Mouse (Mus musculus): ENCODE data around the gene Sesn3. TPM values are rescaled to one million over a fixed set of nuclear protein-coding genes. Genes with fewer than 3 reads are reported as not detected.

The Sesn3 gene
- polyA plus RNA-seq, 1 experiment from 2014 or later = 16.3 TPM

Other genes with a start within 250 kb of the Sesn3 start
- gene Endod1, start 106.4 kb downstream of the Sesn3 start, polyA plus RNA-seq (2015; fragmentation: Nextera tagmentation; extraction: Ambion mirVana) = 26.3 and 26.7 TPM in 2 replicates
- 0.23 and 0.35 TPM in 2 replicates for gene Kdm4d, start 225.4 kb downstream of the Sesn3 start, polyA plus RNA-seq (2015; fragmentation: Nextera tagmentation; extraction: Ambion mirVana)
- gene Cwc15, start 225.6 kb downstream of the Sesn3 start, polyA plus RNA-seq (2015; fragmentation: Nextera tagmentation; extraction: Ambion mirVana) = 132 and 154 TPM in 2 replicates